Mouse (Mus musculus) lung, adult 18-20 months (tissue): ENCODE results near the gene Rpl3.

Source experiments
- DNase-seq, 2 experiments: peaks; one replicate each; pipeline ENCODE4 v3.0.0; 2022; ENCODE audit warnings: mixed read lengths in 2 of 2

Rpl3 gene

GRCm38 (mm10) chr15:80083740-80084139 is 7.9 kb downstream of the Rpl3 start:
- no peak for DNase-seq

GRCm38 (mm10) chr15:80083276-80083731 is 8.4 kb downstream of the Rpl3 start:
- DNase-seq = peak; percentile 98

- no peak for DNase-seq
These were observed 8.9 kb downstream of the Rpl3 start for GRCm38 (mm10) chr15:80082661-80083275.

DNA sequence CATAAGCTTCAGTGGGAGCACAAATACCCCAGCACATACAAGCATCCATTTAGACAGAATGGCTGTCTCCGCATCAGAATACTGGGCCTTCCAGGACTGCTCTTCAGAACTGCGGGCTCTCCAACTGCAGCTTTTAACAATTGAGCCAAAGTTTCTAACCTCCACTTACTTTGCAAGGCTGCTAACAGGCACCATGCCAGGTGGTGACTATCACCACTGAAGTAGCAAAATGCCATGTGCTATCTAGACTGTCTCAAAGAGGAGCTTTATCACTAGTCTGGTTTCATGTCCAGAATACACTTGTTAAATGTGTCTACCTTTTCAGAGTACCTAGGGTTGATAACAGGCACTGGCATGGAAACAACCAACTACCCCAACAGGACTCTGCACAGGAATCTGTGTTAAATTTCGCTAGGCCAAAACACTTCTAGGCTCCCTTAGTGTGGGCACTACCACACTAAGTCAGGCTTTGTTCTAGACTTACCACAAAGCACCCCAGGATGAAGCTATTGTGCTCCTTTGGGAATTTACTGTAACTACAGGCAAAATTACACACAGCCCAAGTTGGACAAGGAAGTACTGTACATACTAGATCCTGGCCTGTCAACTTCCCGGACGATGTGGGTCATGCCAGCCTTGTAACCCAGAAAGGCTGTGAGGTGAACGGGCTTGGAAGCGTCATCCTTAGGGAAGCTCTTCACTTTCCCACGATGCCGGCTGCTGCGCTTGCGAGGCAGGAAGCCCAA is 9.7 kb downstream of the Rpl3 start:
- no peak for DNase-seq

DNA sequence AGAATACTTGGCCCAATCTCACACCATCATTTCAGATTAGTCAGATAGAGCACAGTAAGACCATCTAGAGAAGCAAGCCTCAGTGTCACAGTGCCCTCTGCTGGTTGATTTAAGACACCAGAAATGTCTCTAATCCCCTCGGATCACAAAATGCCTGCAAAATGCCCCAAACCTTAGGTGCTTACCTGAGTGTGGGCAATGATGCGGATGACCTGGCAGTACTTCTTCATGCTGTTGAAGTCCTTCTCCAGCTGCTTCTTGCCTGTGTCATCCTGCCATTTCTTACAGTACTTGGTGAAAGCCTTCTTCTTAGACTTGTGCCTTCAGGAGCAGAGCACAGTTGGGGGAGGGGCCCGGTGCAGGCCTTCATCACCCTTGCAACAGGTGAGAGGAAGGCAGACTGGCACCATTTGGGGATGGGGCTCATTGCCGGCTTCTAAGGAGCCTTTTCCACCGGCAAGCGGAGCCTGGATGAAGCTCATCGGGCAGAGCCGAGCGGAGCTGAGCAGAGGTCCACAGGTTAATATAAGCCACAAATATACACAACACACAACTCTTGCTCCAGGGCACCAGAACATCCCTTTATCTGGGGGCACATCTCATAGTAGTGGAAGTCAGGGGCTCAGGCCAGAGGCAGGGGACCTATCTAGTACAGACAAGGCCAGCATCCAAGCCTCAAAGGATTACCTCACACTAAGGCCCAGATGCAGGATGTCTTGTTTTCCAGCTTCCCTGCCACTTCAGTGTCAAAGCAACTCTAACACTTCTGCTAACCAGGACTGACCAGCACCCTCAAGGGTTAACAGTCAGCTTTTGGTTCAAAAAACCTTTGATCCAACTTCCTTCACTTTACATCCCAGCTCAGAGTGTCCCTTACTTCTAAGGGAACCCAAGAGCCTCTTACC is 10.7 kb downstream of the Rpl3 start:
- no peak for DNase-seq

GRCm38 (mm10) chr15:80079954-80080353 is 11.7 kb downstream of the Rpl3 start:
- no peak for DNase-seq

DNA sequence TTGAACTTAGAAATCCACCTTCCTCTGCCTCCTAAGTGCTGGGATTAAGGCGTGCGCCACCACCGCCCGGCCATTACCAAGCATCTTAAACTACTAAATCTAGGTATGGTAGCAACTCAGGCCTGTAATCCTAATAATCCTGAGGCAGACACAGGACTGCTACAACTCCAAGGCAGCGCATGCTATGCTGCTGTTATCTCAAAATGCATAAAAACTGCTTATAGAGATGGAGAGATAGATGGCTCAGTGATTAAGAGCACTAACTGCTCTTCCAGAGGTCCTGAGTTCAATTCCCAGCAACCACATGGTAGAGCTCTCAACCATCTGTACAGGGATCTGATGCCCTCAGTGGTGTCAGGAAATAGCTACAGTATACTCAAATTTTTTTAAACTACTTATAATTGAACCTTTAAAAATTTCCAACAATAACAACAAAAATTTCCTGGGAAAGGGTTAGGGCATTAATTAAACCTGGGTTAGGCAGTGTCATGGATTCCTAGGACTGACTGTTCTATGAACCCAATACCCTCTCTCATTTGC is 12.5 kb downstream of the Rpl3 start:
- no peak for DNase-seq

- no peak for DNase-seq
These were observed 13.4 kb downstream of the Rpl3 start for GRCm38 (mm10) chr15:80078058-80078814.

DNA sequence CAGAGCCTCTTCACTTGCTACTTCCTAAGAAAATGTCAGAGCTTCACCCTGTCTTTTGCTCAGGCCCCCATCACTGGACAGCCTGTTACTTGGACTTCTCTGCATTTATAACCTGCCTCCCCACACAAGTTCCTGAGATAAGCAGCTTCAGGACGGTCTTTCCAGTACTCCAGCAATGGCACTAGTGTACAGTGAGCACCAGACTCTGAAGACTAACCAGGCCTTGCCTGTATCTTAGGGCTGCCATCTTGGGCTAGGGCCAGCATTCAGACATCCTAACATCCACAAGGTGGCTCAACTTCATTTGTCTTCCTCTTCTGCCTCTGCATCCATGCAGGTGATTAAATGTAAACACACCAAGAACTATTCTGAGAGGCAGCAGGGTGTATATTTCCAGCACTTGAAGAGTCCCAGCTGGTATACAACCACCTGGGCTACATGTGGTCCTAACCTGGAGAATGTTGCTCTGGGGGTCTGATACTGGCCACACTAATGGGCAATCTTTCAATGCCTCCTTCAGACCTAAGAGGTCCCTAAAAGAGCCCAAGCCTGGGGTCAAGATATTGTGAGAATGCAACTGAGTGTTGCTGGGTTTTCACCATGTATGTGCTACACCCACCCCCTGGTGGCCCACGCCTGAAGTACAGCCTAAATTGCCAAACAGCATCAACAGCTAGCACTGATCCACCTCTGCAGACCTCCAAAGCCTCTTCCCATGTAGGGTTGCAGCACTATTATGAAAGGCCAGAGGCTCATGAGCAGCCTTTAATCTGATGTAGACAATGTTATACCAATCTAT is 15.1 kb downstream of the Rpl3 start:
- peak; percentile 61 to 67 for DNase-seq

DNA sequence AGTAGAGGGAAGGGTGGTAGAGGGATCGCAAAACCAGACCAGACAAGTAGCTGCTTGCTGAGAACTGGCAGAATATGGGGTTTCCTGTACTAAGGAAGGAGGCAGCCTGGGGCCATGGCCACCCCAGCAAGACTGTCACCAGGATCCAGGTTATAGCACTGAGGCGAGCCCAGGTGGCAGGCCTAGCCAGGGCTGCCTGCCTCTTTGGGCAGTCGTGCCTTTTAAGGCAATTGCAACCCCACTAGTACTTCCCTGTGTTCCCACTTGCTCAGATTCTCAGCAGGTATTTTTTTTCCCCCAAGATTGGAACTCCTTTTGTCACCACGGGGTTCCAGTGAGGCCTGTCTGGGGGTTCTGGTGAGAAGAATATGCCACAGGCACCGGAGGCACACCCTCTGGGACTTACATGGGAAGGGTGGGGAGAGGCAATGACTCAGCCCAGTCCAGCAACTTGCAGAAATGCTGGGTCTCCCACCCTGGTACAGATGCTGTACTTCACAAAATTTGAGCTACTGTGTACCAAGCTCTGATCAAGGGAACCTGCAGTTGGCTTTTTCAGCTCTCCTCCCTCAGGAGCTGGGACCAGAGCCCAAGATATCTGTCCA is 15.8 kb downstream of the Rpl3 start:
- DNase-seq = no peak

GRCm38 (mm10) chr15:80075374-80075694 is 16.3 kb downstream of the Rpl3 start:
- DNase-seq = no peak

DNA sequence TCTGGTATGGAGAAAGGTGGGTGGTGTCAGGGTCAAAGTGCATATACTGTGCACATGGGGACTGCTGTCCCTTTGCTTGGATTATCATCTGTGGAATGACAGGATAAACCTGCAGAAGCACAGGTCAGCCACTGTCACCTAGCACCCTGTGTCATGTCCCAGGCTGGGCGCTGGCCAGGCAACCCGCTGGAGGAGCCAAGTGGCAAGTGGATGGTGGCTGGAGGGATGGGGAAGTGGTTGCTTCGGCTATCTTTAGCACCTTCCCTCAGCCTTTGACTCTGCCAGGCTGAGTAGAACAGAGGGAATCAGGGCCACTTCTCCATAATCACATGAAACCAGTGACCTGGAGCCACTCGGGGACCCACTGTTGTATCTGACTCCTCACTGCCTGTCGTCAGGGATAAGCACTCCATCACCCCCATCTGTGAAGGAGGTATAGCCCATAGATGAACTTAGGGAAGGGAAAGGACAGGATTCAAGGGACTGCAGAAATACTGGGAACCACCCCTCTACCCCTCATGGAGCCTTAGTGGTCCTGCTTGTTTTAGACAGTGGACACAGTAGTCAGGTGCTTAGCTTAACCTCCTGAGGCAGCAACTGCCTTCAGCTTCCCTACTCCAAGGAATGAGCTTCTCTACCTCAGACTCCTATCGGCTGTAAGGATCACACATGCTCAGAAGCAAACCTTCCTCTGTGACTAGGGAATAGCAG is 16.9 kb downstream of the Rpl3 start:
- DNase-seq = no peak

- no peak for DNase-seq
These were observed 18.4 kb downstream of the Rpl3 start for GRCm38 (mm10) chr15:80073256-80073621.

GRCm38 (mm10) chr15:80072579-80073255 is 19.0 kb downstream of the Rpl3 start:
- no peak for DNase-seq

- peak; percentile 29 to 45 for DNase-seq
These were observed 19.7 kb downstream of the Rpl3 start for GRCm38 (mm10) chr15:80071951-80072437.

DNA sequence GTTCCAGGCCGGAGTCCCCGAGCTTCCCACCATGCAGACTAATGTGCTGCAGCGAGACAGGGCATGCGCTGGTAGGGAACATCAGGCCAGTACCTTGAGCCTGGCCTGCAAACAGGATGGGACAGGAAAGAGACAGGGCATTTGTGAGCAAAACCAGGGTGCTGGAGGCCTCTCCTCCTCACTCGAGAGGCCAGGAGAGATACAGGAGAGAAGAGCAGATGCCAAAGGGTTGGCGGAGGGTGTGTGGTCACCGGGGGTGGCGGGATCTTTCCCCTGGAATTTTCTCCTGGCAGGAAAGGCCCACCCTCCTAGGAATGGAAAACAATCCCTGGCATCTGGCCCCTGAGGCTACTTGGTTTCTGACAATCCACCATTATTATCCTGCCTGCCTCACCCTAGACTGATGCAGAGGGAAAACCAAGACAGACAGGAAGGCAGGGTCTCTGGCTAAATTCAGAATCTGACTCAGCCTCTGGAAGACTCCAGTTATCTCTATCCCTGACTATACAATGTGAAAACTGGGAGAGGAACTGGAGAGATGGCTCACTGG is 21.5 kb downstream of the Rpl3 start:
- DNase-seq = no peak

DNA sequence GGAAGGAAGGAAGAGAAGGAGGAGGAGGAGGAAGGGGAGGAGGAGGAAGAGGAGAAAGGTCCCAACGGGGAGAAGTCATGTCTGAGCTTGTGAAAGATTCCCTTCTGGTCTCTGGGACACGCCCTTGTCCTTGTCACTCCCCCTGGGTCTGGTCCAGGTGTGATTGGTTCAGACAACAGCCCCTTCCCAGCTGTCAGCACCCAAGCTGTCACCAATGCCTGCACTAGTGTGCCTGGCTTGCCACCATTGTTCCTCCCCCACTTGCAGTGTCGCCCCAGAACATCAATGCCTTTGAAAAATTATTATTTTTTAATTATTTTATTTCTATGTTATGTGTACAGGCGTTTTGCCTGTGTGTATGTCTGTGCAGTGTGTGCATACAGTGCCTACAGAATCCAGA is 22.5 kb downstream of the Rpl3 start:
- no peak for DNase-seq

DNA sequence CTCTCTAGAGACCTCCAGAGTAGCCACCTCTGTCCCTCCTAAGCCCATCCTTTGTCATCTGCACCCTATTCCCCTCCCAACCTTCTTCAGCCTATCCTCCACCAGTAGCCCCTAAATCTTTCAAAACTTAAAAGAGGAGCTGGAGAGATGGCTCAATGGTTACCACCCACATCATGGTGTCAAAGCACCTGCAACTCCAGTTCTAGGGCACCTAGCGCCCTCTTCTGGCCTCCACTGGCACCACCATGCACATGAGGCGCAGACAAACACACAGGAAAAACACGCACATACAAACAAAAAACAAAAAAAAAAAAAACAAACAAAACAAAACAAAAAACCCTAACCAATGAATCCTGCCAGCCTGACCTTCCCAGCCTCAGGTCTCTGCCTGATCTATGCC is 25.1 kb downstream of the Rpl3 start:
- no peak for DNase-seq

GRCm38 (mm10) chr15:80065414-80065813 is 26.3 kb downstream of the Rpl3 start:
- peak; percentile 47 to 51 for DNase-seq

DNA sequence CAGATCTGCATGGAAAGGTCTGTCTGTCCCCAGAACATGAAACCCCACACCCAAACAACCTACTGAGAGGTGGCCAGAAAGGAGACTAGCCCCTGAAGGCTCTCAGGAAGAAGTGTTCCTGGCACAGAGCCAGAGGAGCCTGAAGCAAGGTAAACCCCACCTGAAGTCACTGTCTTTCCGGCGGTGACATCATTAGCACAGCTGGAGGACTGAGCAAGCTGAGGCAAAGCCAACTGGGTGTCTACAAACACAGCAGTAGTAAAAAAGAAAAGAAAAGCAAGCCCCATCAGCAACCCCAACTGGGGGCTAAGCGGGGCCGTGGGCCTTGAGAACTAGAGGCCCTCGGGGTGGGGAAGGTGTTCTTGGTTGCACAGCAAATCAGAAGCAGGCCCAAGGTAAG is 26.7 kb downstream of the Rpl3 start:
- no peak for DNase-seq
